Mouse (Mus musculus) liver, adult 2 months (tissue): ENCODE data around the gene Kif13a.

ENCODE experiments used
- CTCF ChIP-seq: fragments of 200-500 bp; IDR thresholded peaks from 2 replicates; pipeline ENCODE4 v1.5.1; 2011; ENCODE audit warnings: low read depth, low read length, control low read depth
- POLR2A ChIP-seq: fragments of 200-500 bp; IDR thresholded peaks from 2 replicates; pipeline ENCODE4 v1.6.1; 2011; ENCODE audit warnings: low read length, control low read depth; ENCODE audit not compliant: insufficient read depth; ENCODE audit errors: extremely low read depth

DNA sequence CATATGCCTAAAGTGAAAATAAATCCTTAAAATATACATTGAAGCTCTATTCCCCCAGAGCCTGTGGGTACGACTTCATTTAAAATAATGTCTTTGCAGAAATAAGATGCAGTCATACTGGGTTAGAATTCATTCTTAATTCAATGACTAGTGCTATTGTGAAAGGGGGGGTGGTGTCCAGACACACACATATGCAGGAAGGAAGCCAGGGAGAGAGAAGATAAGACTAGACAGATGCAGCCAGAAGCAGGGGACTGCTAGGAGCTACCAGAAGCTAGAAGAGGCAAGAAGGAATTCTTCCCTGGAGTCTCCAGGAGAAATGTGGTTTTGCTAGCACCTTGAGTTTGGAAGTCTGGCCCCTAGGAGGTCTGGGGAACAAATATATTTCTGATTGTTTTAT, 2.4 kb upstream of the Kif13a start:
- TF ChIP-seq POLR2A (no peak), CTCF (no peak)
